Mouse (Mus musculus) cerebellum, adult 8-10 months (tissue): ENCODE measurements around the gene Plekhh2.

Source experiments
- DNase-seq: peaks from one replicate; pipeline ENCODE4 v3.0.0; 2022

The Plekhh2 gene

DNA sequence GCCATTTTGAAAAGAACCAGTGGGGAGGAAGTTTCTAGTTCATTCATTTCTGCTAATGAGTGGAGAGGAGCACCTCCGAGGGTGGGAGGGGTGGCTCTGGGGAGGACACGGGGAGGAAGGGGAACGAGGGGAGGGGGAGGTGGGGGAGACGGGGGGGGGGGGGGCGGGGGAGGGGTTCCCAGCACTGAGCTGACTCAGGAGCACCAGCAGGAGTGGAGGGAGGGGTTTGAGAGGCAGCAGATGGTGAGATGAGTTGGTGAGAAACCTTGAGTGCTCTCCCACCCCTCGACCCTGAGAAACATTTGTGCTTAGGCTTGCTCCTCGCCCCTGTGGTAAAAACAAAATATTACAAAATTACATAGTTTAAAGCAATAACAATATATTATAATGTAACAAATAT is 134.2 kb downstream of the Plekhh2 start:
- no peak for DNase-seq

DNA sequence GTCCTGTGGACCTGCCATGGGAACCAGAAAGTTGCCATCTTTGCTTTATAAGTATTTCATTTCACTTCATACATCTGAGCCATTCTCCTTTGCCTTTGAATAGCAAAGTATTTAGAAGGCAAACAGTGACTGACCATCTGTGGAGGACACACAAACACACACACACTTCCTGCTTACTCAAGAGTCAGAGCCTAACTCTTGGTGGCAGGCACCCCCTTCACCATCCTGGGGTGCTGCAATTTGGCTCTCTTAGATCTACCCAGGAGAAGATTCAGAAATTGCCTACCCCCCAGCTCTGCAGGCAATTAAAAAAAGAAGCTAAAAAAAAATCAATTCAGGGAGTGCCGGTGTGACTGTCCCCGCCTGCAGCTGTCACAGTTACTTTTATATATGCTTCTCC is 134.8 kb downstream of the Plekhh2 start:
- no peak for DNase-seq

GRCm38 (mm10) chr17:84647630-84648029 is 135.9 kb downstream of the Plekhh2 start:
- DNase-seq, result no peak

- DNase-seq, result no peak
Measured at GRCm38 (mm10) chr17:84650302-84651017, 138.8 kb downstream of the Plekhh2 start.

- no peak for DNase-seq
Measured at GRCm38 (mm10) chr17:84653544-84653943, 141.8 kb downstream of the Plekhh2 start.

DNA sequence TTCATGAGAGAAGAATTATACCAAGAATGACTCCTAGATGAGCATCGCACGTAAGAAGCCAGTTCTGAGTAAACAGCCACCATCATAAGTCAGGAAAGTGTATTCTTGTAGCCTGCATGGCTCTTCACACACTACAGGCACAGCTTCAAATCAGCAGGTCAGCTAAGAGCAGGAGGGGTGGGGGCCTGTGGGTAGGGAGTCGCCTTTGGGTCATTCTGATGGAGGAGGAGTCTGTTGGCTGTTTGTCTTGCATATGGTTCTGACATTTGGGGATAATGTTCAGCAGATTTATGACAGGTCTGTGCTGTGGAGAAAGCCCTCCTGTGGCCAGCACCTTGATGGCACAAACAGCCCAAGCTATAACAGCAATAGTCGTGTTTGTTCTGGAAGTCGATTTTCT is 144.5 kb downstream of the Plekhh2 start:
- no peak for DNase-seq

GRCm38 (mm10) chr17:84656653-84657421 is 145.1 kb downstream of the Plekhh2 start:
- no peak for DNase-seq

- DNase-seq, result no peak
Measured at GRCm38 (mm10) chr17:84657422-84657732, 145.7 kb downstream of the Plekhh2 start.

DNA sequence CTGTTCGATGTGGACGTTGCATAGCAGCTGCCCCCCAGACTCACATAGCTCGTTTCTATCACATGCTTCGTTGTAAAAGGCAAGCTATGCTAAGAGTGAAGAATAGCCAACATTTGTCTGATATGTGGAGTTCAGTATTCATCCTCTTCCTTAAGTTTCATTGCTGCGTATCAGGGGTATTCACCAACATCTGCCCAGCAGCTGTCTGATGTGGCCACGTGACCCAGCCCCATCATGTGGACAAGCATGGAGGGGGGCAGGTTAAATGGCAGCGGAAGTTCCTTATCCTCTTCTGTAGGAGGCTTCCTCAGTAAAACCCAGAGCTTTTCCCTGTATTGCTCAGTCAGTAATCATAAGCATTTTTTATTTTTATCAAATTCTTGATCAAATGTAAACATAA is 146.1 kb downstream of the Plekhh2 start:
- no peak for DNase-seq

- DNase-seq, result no peak
Measured at GRCm38 (mm10) chr17:84658195-84658594, 146.5 kb downstream of the Plekhh2 start.

GRCm38 (mm10) chr17:84658951-84659350 is 147.3 kb downstream of the Plekhh2 start:
- no peak for DNase-seq

GRCm38 (mm10) chr17:84665053-84665452 is 153.4 kb downstream of the Plekhh2 start:
- no peak for DNase-seq

GRCm38 (mm10) chr17:84665691-84666090 is 154.0 kb downstream of the Plekhh2 start:
- no peak for DNase-seq

- no peak for DNase-seq
Measured at GRCm38 (mm10) chr17:84667848-84668247, 156.2 kb downstream of the Plekhh2 start.
